Mouse (Mus musculus) layer of hippocampus, postnatal 36 days (tissue): Measurements from ENCODE around the gene Ate1. TPM values are rescaled to one million over a fixed set of nuclear protein-coding genes. Genes with fewer than 3 reads are reported as not detected.
"Not testable (repeated sequence)": the region's sequence is repeated elsewhere in the genome, so short reads cannot be mapped to it uniquely, and the experiment has no call there.

Experiments
- DNase-seq, 2 experiments: peaks; one replicate each; pipeline ENCODE4 v3.0.0; 2022
- total RNA-seq, 2 experiments: library from RNA; stranded (reverse); gene quantifications; 2 replicates each; pipeline ENCODE4 v1.2.3; 2021

Gene Ate1
- total RNA-seq, 2 experiments from 2014 or later, result 72.8 to 74.0 TPM

DNA sequence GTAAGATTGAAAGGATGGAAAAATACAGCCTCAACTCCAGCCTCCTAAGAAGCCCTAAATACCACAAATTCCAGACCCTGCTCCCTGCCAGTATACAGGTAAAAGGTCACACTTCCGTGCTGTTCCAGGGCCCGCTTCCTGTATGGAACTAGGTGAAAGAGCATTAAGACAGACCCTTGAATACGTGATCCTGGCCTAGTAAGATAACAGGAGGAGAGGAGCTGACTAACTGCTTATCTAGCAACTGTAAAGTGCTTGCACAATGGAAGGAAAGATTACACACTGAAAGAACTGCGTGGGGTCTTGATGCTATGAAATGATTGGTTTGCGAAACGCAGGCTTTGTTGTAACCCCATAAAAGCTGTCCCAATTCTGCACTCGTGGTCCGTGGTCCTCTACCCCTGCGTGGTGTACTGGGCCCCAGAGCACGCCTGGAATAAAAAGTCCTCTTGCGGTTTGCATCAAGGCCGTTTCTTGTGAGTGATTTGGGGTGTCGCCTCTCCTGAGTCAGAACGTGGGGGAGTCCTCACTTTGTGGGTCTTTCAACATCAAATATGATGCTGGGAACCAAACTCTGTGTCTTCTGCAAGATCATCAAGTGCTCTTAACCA, 748 bp upstream of the Ate1 start:
- DNase-seq, result no peak

- DNase-seq, result peak; percentile 97
Observed at GRCm38 (mm10) chr7:130519096-130520048, 797 bp downstream of the Ate1 start.

DNA sequence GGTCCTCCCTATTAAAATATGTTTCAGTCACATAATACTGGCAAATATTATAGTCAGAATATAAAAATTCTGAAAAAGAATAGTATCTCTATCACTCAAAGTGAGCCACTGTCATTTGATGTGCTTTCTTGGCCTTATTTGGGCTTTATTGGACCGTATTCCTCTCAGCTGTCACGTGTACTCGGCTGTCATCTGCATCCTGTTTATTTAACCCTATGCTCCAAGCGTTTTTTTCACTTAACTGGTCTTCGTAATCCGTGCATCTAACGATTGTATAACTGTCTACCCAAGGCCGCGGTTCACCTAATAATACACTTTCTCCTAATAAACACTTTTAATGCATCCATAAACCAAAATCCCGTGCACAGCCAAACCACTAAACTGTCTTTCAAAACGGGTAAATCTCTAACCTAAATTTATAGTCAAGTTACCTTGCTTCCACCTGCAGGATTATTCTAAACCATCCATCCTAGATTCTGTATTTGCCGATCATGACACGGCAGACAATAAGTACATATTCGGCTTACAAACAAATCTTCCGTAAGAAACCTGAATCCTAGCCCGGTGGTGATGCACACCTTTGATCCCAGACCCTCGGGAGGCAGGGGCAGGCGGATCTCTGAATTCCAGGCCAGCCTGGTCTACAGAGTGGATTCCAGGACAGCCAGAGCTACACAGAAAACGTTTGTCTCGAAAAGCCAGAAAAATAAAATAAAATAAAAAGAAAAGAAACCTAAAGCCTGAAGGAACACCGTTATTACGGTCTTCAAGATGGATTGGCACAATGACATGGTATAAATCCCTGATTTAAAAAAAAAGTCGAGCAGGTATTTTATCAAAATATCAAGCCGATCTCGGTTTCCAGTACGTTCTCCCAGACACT, 1.7 kb downstream of the Ate1 start:
- DNase-seq, result no peak

- DNase-seq, result no peak
Observed at GRCm38 (mm10) chr7:130510243-130510642, 9.9 kb downstream of the Ate1 start.

GRCm38 (mm10) chr7:130503006-130503405, 17.2 kb downstream of the Ate1 start:
- no peak for DNase-seq

- no peak for DNase-seq
Observed at GRCm38 (mm10) chr7:130501499-130501898, 18.7 kb downstream of the Ate1 start.

GRCm38 (mm10) chr7:130493346-130493745, 26.8 kb downstream of the Ate1 start:
- no peak for DNase-seq

GRCm38 (mm10) chr7:130492026-130492425, 28.1 kb downstream of the Ate1 start:
- no peak for DNase-seq

DNA sequence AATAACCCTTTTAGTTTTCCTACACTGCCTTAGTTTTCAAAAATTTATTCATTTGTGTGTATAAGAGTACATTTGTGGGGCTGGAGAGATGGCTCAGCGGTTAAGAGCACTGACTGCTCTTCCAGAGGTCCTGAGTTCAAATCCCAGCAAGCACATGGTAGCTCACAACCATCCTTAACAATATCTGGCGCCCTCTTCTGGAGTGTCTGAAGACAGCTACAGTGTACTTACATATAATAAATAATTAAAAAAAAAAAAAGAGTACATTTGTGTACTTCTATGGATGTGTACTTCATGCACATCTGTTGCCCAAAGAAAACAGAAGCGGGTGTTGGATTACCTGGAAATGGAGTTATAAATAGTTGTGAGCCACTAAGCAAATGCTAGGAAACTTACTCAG, 41.2 kb downstream of the Ate1 start:
- not testable (repeated sequence) for DNase-seq

GRCm38 (mm10) chr7:130475970-130476369, 44.2 kb downstream of the Ate1 start:
- peak; percentile 27 to 31 for DNase-seq

- DNase-seq, result no peak
Observed at GRCm38 (mm10) chr7:130473881-130474280, 46.3 kb downstream of the Ate1 start.

DNA sequence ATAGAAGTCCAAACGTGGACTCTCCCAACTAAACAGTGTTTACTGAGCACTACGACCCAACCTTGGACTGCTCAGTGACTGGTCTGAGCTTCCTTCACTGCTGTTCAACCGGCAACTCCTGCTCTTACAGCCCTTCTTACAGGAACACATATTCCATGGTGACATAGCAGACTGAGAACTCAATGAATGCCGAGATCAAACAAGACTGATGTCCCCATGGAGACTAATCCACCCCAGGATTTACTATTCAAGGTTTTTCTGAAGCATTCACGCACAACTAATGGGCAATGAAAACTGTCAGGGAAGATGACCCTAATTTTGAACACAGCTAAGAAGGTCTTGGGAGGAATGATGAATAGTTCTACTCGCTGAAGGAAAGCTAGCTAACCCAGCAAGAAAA, 47.5 kb downstream of the Ate1 start:
- no peak for DNase-seq

DNA sequence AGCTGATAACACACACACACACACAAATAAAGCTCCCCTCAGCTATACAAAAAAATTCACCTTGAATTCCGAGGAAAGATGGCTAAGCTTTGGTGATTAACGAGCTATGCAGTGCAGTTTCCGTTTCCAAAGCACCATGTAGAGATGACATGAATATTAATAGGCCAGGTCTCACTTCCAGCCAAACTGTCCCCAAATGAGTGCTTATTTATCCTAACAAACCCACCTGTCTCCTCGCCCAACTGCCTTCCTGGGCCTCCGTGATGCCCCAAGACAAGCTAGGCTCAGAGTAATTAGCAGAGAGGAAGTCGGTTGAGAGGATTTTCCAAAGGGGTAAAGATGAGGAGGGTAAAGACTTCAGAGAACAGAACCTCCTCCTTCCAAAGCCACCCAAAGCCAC, 49.1 kb downstream of the Ate1 start:
- no peak for DNase-seq

DNA sequence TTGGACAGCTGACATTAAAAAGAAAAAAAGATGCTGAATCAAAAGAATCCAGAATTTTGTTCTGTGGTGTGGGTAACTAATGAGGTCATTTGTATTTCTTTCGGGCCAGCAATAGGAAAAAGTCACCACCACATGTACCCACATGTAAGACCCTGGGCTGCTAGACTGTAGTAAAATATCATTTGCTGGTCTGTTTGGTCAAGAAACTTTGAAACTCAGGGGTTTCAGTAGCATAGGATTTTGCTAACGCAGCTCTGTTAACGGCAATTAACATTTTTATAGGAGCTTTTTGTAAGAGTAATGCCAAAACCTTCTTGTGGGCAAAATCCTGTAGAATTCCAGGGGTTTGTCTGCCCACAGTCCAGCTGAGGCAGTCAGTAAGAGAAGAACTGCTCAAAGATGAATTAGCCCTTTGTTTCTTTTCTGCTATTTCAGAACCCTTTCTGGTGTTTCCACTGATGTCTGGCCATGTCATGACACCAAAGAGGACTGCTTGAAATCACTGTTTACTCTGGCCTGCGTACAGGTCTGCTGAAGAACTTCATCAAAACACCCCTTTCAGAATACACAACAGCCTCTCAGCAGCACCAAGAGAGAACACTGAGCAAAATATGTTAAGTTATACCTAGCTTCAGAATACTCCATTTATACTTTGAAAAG, 64.5 kb downstream of the Ate1 start:
- no peak for DNase-seq

- no peak for DNase-seq
Observed at GRCm38 (mm10) chr7:130454226-130454625, 65.9 kb downstream of the Ate1 start.

- no peak for DNase-seq
Observed at GRCm38 (mm10) chr7:130435776-130436175, 84.4 kb downstream of the Ate1 start.

GRCm38 (mm10) chr7:130432141-130432540, 88.0 kb downstream of the Ate1 start:
- no peak for DNase-seq

GRCm38 (mm10) chr7:130426586-130426985, 93.6 kb downstream of the Ate1 start:
- no peak for DNase-seq

DNA sequence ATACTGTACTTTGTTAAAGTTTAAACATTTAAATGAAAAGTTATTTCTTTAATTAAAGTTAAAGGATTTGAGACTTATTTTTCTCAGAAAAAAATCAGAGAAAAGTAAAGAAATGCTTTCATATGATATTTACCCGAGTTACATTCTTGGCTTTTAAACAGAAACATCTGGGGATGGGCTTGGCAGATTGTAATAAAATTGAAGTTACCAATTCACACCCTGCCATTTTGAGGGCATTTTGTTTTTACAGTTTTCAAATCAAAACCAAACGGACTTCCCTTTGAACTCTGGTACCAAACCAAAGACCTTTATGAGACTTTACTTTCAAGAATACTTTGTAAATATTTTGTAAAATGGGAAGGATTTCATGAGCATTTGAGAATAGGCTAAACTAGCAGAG, 94.2 kb downstream of the Ate1 start:
- no peak for DNase-seq

GRCm38 (mm10) chr7:130419961-130420360, 100.2 kb downstream of the Ate1 start:
- no peak for DNase-seq

- DNase-seq, result no peak
Observed at GRCm38 (mm10) chr7:130407622-130408021, 112.5 kb downstream of the Ate1 start.

- DNase-seq, result no peak
Observed at GRCm38 (mm10) chr7:130403346-130403745, 116.8 kb downstream of the Ate1 start.
